Mouse (Mus musculus) MEL (cell line): ENCODE results near the gene Abcc1. TPM values are rescaled to one million over a fixed set of nuclear protein-coding genes. Genes with fewer than 3 reads are reported as not detected.

Experiments used
- DNase-seq: peaks from one replicate; pipeline ENCODE4 v3.0.0; 2011; ENCODE audit warnings: low read depth, low spot score
- H3K27ac ChIP-seq: 2 replicates; pipeline ENCODE4 v1.5.1; 2012; ENCODE audit warnings: low read depth, mild to moderate bottlenecking, control low read depth, low read length, moderate library complexity; ENCODE audit not compliant: control insufficient read depth
- H3K27me3 ChIP-seq, 2 experiments: fragments of 150-350 bp in 1 of 2; sonication (generic) in 1 of 2; 2 replicates each; pipeline ENCODE4 v1.6.1; 2012; ENCODE audit warnings: low read length in 2 of 2, mild to moderate bottlenecking in 2 of 2, improper control_type of control experiment in 1 of 2, moderate library complexity in 1 of 2; ENCODE audit not compliant: insufficient read depth in 2 of 2, control insufficient read depth in 1 of 2
- H3K36me3 ChIP-seq, 2 experiments: 2 replicates each; pipeline ENCODE4 v1.6.1; 2012 to 2014; ENCODE audit warnings: low read length in 2 of 2, improper control_type of control experiment in 1 of 2, inconsistent platforms in 1 of 2, mild to moderate bottlenecking in 1 of 2; ENCODE audit not compliant: insufficient read depth in 2 of 2, control insufficient read depth in 1 of 2
- H3K4me1 ChIP-seq, 2 experiments: fragments of 150-350 bp in 1 of 2; sonication (generic) in 1 of 2; 2 replicates each; pipeline ENCODE4 v1.6.1; 2012; ENCODE audit warnings: low read length in 2 of 2, improper control_type of control experiment in 1 of 2, mild to moderate bottlenecking in 1 of 2; ENCODE audit not compliant: insufficient read depth in 2 of 2, control insufficient read depth in 1 of 2
- H3K4me3 ChIP-seq, 2 experiments: fragments of 150-350 bp in 1 of 2; sonication (generic) in 1 of 2; 2 replicates each; pipeline ENCODE4 v1.5.1; 2012; ENCODE audit warnings: low read depth in 2 of 2, low read length in 2 of 2, mild to moderate bottlenecking in 2 of 2, moderate library complexity in 2 of 2, control low read depth in 1 of 2, improper control_type of control experiment in 1 of 2; ENCODE audit not compliant: control insufficient read depth in 1 of 2, insufficient read depth in 1 of 2
- H3K79me2 ChIP-seq: 2 replicates; pipeline ENCODE4 v1.6.1; 2012; ENCODE audit warnings: mild to moderate bottlenecking, low read length, moderate library complexity; ENCODE audit not compliant: control insufficient read depth, poor library complexity, insufficient read depth
- H3K9ac ChIP-seq: 2 replicates; pipeline ENCODE4 v1.6.1; 2012; ENCODE audit warnings: low read depth, mild to moderate bottlenecking, control low read depth, low read length, moderate library complexity; ENCODE audit not compliant: control insufficient read depth, poor library complexity, severe bottlenecking
- H3K9me3 ChIP-seq: fragments of 150-350 bp; sonication (generic); replicated peaks from 2 replicates; pipeline ENCODE4 v1.6.1; 2012; ENCODE audit warnings: mild to moderate bottlenecking, low read length, improper control_type of control experiment, moderate library complexity; ENCODE audit not compliant: insufficient read depth
- BHLHE40 ChIP-seq: IDR thresholded peaks from 2 replicates; pipeline ENCODE4 v1.6.1; 2012; ENCODE audit warnings: low read depth, mild to moderate bottlenecking, inconsistent platforms, low read length, improper control_type of control experiment, borderline replicate concordance
- CHD1 ChIP-seq: IDR thresholded peaks from 2 replicates; pipeline ENCODE4 v1.6.1; 2012; ENCODE audit warnings: low read depth, mild to moderate bottlenecking, inconsistent platforms, low read length, improper control_type of control experiment
- E2F4 ChIP-seq: IDR thresholded peaks from 2 replicates; pipeline ENCODE4 v1.6.1; 2011; ENCODE audit warnings: low read depth, low read length, improper control_type of control experiment, borderline replicate concordance
- ELF1 ChIP-seq: IDR thresholded peaks from 2 replicates; pipeline ENCODE4 v1.6.1; 2014; ENCODE audit warnings: low read depth, mild to moderate bottlenecking, inconsistent platforms, low read length, improper control_type of control experiment, moderate library complexity
- EP300 ChIP-seq, 2 experiments: IDR thresholded peaks; 2 replicates each; pipeline ENCODE4 v1.6.1; 2011; ENCODE audit warnings: improper control_type of control experiment in 2 of 2, low read length in 2 of 2, low read depth in 1 of 2, mild to moderate bottlenecking in 1 of 2
- ETS1 ChIP-seq: IDR thresholded peaks from 2 replicates; pipeline ENCODE4 v1.6.1; 2012; ENCODE audit warnings: low read depth, mild to moderate bottlenecking, inconsistent platforms, low read length, improper control_type of control experiment, moderate library complexity
- GABPA ChIP-seq: IDR thresholded peaks from 2 replicates; pipeline ENCODE4 v1.6.1; 2012; ENCODE audit warnings: low read depth, mild to moderate bottlenecking, inconsistent platforms, low read length, improper control_type of control experiment, moderate library complexity
- GATA1 ChIP-seq: IDR thresholded peaks from 2 replicates; pipeline ENCODE4 v1.6.1; 2011; ENCODE audit warnings: low read depth, low read length, improper control_type of control experiment
- HCFC1 ChIP-seq: IDR thresholded peaks from 2 replicates; pipeline ENCODE4 v1.6.1; 2012; ENCODE audit warnings: low read depth, mild to moderate bottlenecking, inconsistent platforms, low read length, improper control_type of control experiment, moderate library complexity
- JUND ChIP-seq: IDR thresholded peaks from 2 replicates; pipeline ENCODE4 v1.6.1; 2011; ENCODE audit warnings: low read depth, mild to moderate bottlenecking, improper control_type of control experiment, low read length
- MAFK ChIP-seq: IDR thresholded peaks from 2 replicates; pipeline ENCODE4 v1.6.1; 2011; ENCODE audit warnings: low read depth, mild to moderate bottlenecking, low read length, improper control_type of control experiment, borderline replicate concordance
- MEF2A ChIP-seq: IDR thresholded peaks from 2 replicates; pipeline ENCODE4 v1.6.1; 2014; ENCODE audit warnings: low read depth, mild to moderate bottlenecking, inconsistent platforms, low read length, improper control_type of control experiment; ENCODE audit not compliant: poor library complexity, insufficient replicate concordance, severe bottlenecking; ENCODE audit errors: extremely low read depth
- MXI1 ChIP-seq: IDR thresholded peaks from 2 replicates; pipeline ENCODE4 v1.6.1; 2011; ENCODE audit warnings: mild to moderate bottlenecking, low read depth, low read length, improper control_type of control experiment
- MYB ChIP-seq: IDR thresholded peaks from 2 replicates; pipeline ENCODE4 v1.6.1; 2011; ENCODE audit warnings: mild to moderate bottlenecking, low read depth, low read length, improper control_type of control experiment
- MYC ChIP-seq: IDR thresholded peaks from 2 replicates; pipeline ENCODE4 v1.6.1; 2011; ENCODE audit warnings: low read depth, mild to moderate bottlenecking, low read length, improper control_type of control experiment, moderate library complexity
- POLR2A ChIP-seq, 2 experiments: IDR thresholded peaks; 2 replicates each; pipeline ENCODE4 v1.6.1; 2011 to 2012; ENCODE audit warnings: low read length in 2 of 2, mild to moderate bottlenecking in 2 of 2, control low read depth in 1 of 2, improper control_type of control experiment in 1 of 2, low read depth in 1 of 2, moderate library complexity in 1 of 2; ENCODE audit not compliant: control insufficient read depth in 1 of 2, insufficient read depth in 1 of 2, poor library complexity in 1 of 2
- POLR2AphosphoS2 ChIP-seq: IDR thresholded peaks from 2 replicates; pipeline ENCODE4 v1.6.1; 2011; ENCODE audit warnings: low read length, improper control_type of control experiment
- RAD21 ChIP-seq: IDR thresholded peaks from 2 replicates; pipeline ENCODE4 v1.6.1; 2011; ENCODE audit warnings: mild to moderate bottlenecking, low read depth, low read length, improper control_type of control experiment
- RCOR1 ChIP-seq: IDR thresholded peaks from 2 replicates; pipeline ENCODE4 v1.6.1; 2012; ENCODE audit warnings: low read depth, mild to moderate bottlenecking, inconsistent platforms, low read length, improper control_type of control experiment
- TAL1 ChIP-seq: IDR thresholded peaks from 2 replicates; pipeline ENCODE4 v1.6.1; 2012; ENCODE audit warnings: mild to moderate bottlenecking, inconsistent platforms, low read length, moderate library complexity, mixed read lengths
- TBP ChIP-seq: IDR thresholded peaks from 2 replicates; pipeline ENCODE4 v1.8.0; 2011; ENCODE audit warnings: low read depth, low read length, improper control_type of control experiment
- UBTF ChIP-seq: IDR thresholded peaks from 2 replicates; pipeline ENCODE4 v1.6.1; 2012; ENCODE audit warnings: low read depth, mild to moderate bottlenecking, inconsistent platforms, low read length, improper control_type of control experiment, moderate library complexity, borderline replicate concordance; ENCODE audit not compliant: insufficient read depth
- USF1 ChIP-seq: IDR thresholded peaks from 2 replicates; pipeline ENCODE4 v1.6.1; 2014; ENCODE audit warnings: low read depth, mild to moderate bottlenecking, inconsistent platforms, low read length, improper control_type of control experiment, moderate library complexity
- USF2 ChIP-seq, 2 experiments: IDR thresholded peaks; 2 replicates each; pipeline ENCODE4 v1.6.1; 2011 to 2012; ENCODE audit warnings: improper control_type of control experiment in 2 of 2, low read length in 2 of 2, borderline replicate concordance in 1 of 2, inconsistent platforms in 1 of 2, low read depth in 1 of 2, mild to moderate bottlenecking in 1 of 2; ENCODE audit not compliant: insufficient read depth in 1 of 2
- ZC3H11A ChIP-seq: IDR thresholded peaks from 2 replicates; pipeline ENCODE4 v1.6.1; 2012; ENCODE audit warnings: low read depth, mild to moderate bottlenecking, inconsistent platforms, low read length, improper control_type of control experiment
- ZKSCAN1 ChIP-seq: IDR thresholded peaks from 2 replicates; pipeline ENCODE4 v1.6.1; 2012; ENCODE audit warnings: low read depth, mild to moderate bottlenecking, inconsistent platforms, low read length, improper control_type of control experiment, moderate library complexity
- ZMIZ1 ChIP-seq: IDR thresholded peaks from 2 replicates; pipeline ENCODE4 v1.6.1; 2012; ENCODE audit warnings: low read depth, mild to moderate bottlenecking, inconsistent platforms, low read length, improper control_type of control experiment, moderate library complexity
- ZNF384 ChIP-seq: IDR thresholded peaks from 2 replicates; pipeline ENCODE4 v1.6.1; 2012; ENCODE audit warnings: low read depth, mild to moderate bottlenecking, inconsistent platforms, low read length, improper control_type of control experiment
- polyA plus RNA-seq, 2 experiments: library from polyadenylated mRNA; stranded (reverse) in 1 of 2; unstranded in 1 of 2; fragments of >175 nt in 1 of 2; fragments of >200 nt in 1 of 2; gene quantifications; 2 replicates each; pipeline versions ENCODE4 v1.2.1 to v1.2.4; 2012; ENCODE audit warnings: low replicate concordance in 2 of 2, low read depth in 1 of 2; ENCODE audit not compliant: insufficient read length in 2 of 2, insufficient read depth in 1 of 2, missing spikeins in 1 of 2
- total RNA-seq: library from RNA; depleted of rRNA; stranded (reverse); fragments of 300-350 nt; gene quantifications from 2 replicates; pipeline ENCODE4 v1.2.3, GENCODE M21; 2012

The Abcc1 gene
- total and polyA plus RNA-seq, 3 experiments = 31.5 to 39.8 (median 34.2) TPM

DNA sequence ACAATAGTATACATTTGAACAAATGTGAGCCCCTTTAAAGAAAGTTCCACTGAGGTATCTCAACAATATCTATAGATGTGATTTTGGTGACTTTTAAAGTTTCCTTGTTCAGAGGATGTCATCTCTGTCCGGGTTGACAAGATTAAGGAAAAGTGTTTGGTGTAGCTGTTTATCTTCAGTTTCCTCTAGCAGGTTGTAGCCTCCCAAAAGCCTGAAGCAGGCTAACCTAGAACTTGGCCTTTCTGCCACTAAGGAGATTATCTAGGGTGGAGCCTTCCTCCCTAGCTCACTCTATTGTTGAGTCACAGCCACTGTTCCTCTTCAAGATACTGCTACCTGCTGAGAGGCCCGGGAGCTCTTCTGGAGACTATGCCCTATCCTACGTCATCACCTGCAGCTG, 16.4 kb upstream of the Abcc1 start:
- no peaks in the 10 kb centered on the region for H3K9me3 ChIP-seq
- peaks cover 0 to 12% of the 10 kb centered on the region in 2 experiments; a peak in 3 of 4 replicates for H3K4me1 ChIP-seq
- H3K27me3 ChIP-seq = no peaks in the 10 kb centered on the region
- H3K4me3 ChIP-seq = no peak overlapping the region
- peak overlapping the region; percentile 23; the same call in 1 of the 2 replicates for H3K27ac ChIP-seq
- peaks cover 0 to 15% of the 10 kb centered on the region in 2 experiments; a peak in 2 of 4 replicates for H3K36me3 ChIP-seq
- peak; percentile 75 for DNase-seq
- TF ChIP-seq GATA1 = peak; percentile 50
- TF ChIP-seq ETS1 = 0 out of 2 replicates have a peak, but pooled peaks have one; percentile 23
- TF ChIP-seq RCOR1 = peak; percentile 15; the same call in 1 of the 2 replicates
- no peak for TF ChIP-seq MAFK
- TF ChIP-seq MEF2A = no peak
- no peak for TF ChIP-seq BHLHE40
- TF ChIP-seq POLR2A (IDR thresholded peaks at IDR 0.05; ENCODE audit: control insufficient read depth in 1 of 2, insufficient read depth in 1 of 2, low read depth in 1 of 2, low read length in 2 of 2, poor library complexity in 1 of 2) = no peak
- no peak for TF ChIP-seq ZMIZ1
- TF ChIP-seq EP300 (IDR thresholded peaks at IDR 0.05; ENCODE audit: low read depth in 1 of 2, low read length in 2 of 2) = peak; percentile 42 to 48; a peak in 3 of 4 replicates
- no peak overlapping the region for H3K9ac ChIP-seq
- H3K79me2 ChIP-seq = no peaks in the 10 kb centered on the region

DNA sequence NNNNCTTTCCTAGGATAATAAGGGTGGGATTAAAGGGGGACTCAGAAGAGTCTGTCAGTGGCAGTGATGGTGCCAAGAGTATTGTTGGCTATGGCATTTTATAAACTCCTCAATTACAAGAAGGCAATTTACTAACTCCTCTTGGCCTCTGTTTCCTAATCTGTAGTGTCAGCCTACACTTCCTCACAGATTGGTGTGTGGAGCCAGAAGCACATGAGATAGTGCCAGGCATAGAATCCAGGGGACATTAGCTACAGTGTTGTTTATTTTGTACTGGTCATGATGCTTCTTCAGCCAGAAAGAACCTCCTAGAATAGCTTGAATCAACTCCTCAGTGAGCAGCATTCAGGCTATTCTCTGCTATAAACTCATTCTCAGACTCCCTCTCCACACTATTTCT, 9.8 kb upstream of the Abcc1 start:
- Histone ChIP-seq H3K36me3 (peaks cover 0 to 38% of the 10 kb centered on the region in 2 experiments; a peak in 2 of 4 replicates), H3K4me3 (no peak overlapping the region), H3K79me2 (no peaks in the 10 kb centered on the region), H3K27ac (peak overlapping the region; percentile 96), H3K9ac (peak overlapping the region; percentile 56), H3K9me3 (no peaks in the 10 kb centered on the region), H3K27me3 (no peaks in the 10 kb centered on the region), H3K4me1 (peaks cover 12 to 29% of the 10 kb centered on the region in 2 experiments)
- DNase-seq = peak; percentile 73
- no peak for TF ChIP-seq MYC
- TF ChIP-seq JUND = no peak
- TF ChIP-seq USF1 = no peak
- TF ChIP-seq POLR2A (IDR thresholded peaks at IDR 0.05; ENCODE audit: control insufficient read depth in 1 of 2, insufficient read depth in 1 of 2, low read depth in 1 of 2, low read length in 2 of 2, poor library complexity in 1 of 2) = no peak
- no peak for TF ChIP-seq BHLHE40
- no peak for TF ChIP-seq RAD21
- no peak for TF ChIP-seq MAFK
- no peak for TF ChIP-seq UBTF
- no peak for TF ChIP-seq ZKSCAN1
- TF ChIP-seq GATA1 = peak; percentile 81
- TF ChIP-seq GABPA = no peak
- no peak for TF ChIP-seq POLR2AphosphoS2
- TF ChIP-seq ZNF384 = no peak
- TF ChIP-seq TBP = no peak
- TF ChIP-seq E2F4 = no peak
- 0 out of 2 replicates have a peak, but pooled peaks have one; percentile 20 for TF ChIP-seq ETS1
- TF ChIP-seq MYB = no peak
- no peak for TF ChIP-seq USF2 (IDR thresholded peaks at IDR 0.05; ENCODE audit: borderline replicate concordance in 1 of 2, insufficient read depth in 1 of 2, low read depth in 1 of 2, low read length in 2 of 2)
- TF ChIP-seq ELF1 = no peak
- TF ChIP-seq HCFC1 = no peak
- TF ChIP-seq TAL1 = peak; percentile 72
- TF ChIP-seq ZC3H11A = no peak
- peak; percentile 80 for TF ChIP-seq EP300 (IDR thresholded peaks at IDR 0.05; ENCODE audit: low read depth in 1 of 2, low read length in 2 of 2)
- TF ChIP-seq MXI1 = no peak
- TF ChIP-seq CHD1 = peak; percentile 26; the same call in 1 of the 2 replicates
- TF ChIP-seq ZMIZ1 = no peak
- TF ChIP-seq MEF2A = no peak
